Mouse (Mus musculus): Measurements from ENCODE around the gene Ctnnbip1. TPM values are rescaled to one million over a fixed set of nuclear protein-coding genes. Genes with fewer than 3 reads are reported as not detected.
"Not testable (repeated sequence)": the region's sequence is repeated elsewhere in the genome, so short reads cannot be mapped to it uniquely, and the experiment has no call there.

Ctnnbip1 gene
- total and polyA plus RNA-seq, 2 experiments = 4.9 to 9.7 TPM

DNA sequence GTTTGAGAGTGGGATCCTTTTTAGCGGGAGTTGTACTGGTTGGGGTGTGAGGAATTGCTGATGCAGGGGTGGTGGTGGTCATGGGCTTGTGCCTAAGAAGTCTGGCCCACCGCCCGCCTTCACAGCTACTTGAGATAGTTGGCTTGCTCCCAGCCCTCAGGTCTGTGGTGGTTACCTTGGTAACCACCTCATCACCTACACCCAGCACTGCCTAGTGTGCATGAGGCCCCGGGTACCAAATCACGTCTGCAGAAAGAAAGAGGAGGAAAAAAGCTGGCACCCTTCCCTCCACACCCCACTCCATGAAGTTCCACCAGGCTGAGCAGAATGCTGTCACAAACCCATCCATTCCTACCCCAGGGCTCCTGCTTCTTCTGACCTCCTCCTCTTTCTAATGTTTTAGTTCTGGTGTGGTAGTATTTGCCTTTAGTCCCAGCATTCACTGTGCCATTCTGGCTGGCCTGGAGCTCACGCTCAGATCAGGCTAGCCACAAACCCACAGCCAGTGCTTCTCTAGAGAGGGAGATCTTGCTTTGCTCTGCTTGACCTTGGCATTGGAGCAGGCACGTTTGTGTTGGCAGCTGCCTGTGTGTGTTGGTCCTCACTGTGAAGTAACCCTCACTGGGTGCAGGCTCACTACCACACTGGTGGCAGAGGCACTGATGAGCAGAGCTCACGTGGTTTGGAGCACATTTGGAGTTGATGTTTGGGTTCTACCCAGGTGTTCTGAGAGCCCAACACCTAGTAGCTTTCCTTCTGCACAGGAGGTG lies 91.4 kb downstream of the Ctnnbip1 start:
- Histone ChIP-seq H3K79me2 (ENCODE audit: control insufficient read depth, insufficient read depth, low read length) (no peaks in the 10 kb centered on the region), H3K4me1 (ENCODE audit: control insufficient read depth, insufficient read depth, low read length) (no peaks in the 10 kb centered on the region), H3K27ac (replicated peaks; ENCODE audit: insufficient read depth, low read depth, low read length) (no peak overlapping the region), H3K27me3 (ENCODE audit: control insufficient read depth, insufficient read depth, low read length) (no peaks in the 10 kb centered on the region), H3K4me3 (ENCODE audit: insufficient read depth, low read depth, low read length) (no peak overlapping the region), H3K36me3 (ENCODE audit: control insufficient read depth, insufficient read depth, low read length) (no peaks in the 10 kb centered on the region), H3K9ac (ENCODE audit: low read depth, low read length) (no peak overlapping the region)
- 76% methylated on average over 8 of the region's 8 CpGs for WGBS
- no peak for TF ChIP-seq CTCF (IDR thresholded peaks at IDR 0.05; ENCODE audit: low read depth, low read length)
- TF ChIP-seq POLR2A (IDR thresholded peaks at IDR 0.05; ENCODE audit: extremely low read depth, insufficient read depth, low read length) = no peak
- no peak for DNase-seq (ENCODE audit: extremely low read depth, low read depth, low spot score)

DNA sequence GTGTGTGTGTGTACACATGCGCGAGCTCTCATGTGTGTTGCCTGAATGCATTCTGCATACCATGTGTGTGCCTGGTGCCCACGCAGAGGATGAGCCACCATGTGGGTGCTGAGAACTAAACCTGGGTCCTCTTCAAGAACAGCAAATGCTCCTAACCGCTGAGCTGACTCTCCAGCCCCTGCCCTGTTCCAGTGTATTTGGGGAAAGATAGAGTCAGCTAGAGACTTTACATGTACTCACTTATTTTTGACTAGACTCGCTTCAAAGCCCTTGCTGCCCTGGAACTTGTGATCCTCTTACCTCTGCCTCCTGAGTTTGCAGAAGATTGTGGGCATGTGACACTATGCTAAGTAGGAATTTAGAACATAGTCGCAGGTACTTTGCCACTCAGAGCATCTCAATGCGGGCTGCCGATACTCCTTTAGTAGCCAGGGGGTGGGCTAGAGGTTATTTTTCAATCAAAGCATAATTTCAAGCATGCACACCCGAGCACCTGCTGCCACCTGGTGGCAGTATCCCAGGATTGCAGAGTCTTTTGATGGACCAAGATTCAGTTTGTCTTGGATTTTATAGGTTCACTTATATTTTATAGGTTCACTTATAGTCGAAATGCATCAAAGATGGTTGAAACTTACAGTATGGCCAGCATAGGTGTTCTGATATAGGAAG lies 93.5 kb downstream of the Ctnnbip1 start:
- H3K4me3 ChIP-seq (ENCODE audit: insufficient read depth, low read depth, low read length) = no peak overlapping the region
- H3K4me1 ChIP-seq (ENCODE audit: control insufficient read depth, insufficient read depth, low read length) = no peaks in the 10 kb centered on the region
- H3K27me3 ChIP-seq (ENCODE audit: control insufficient read depth, insufficient read depth, low read length) = no peaks in the 10 kb centered on the region
- TF ChIP-seq POLR2A (IDR thresholded peaks at IDR 0.05; ENCODE audit: extremely low read depth, insufficient read depth, low read length) (no peak), CTCF (IDR thresholded peaks at IDR 0.05; ENCODE audit: low read depth, low read length) (peak; percentile 77)
- H3K9ac ChIP-seq (ENCODE audit: low read depth, low read length) = no peak overlapping the region
- no peaks in the 10 kb centered on the region for H3K36me3 ChIP-seq (ENCODE audit: control insufficient read depth, insufficient read depth, low read length)
- no peak for DNase-seq (ENCODE audit: extremely low read depth, low read depth, low spot score)
- 53% methylated on average over 10 of the region's 10 CpGs for WGBS
- H3K27ac ChIP-seq (replicated peaks; ENCODE audit: insufficient read depth, low read depth, low read length) = no peak overlapping the region
- no peaks in the 10 kb centered on the region for H3K79me2 ChIP-seq (ENCODE audit: control insufficient read depth, insufficient read depth, low read length)

- not testable (repeated sequence) for H3K9ac ChIP-seq (ENCODE audit: low read depth, low read length); H3K79me2 ChIP-seq (ENCODE audit: control insufficient read depth, insufficient read depth, low read length); H3K4me1 ChIP-seq (ENCODE audit: control insufficient read depth, insufficient read depth, low read length); H3K36me3 ChIP-seq (ENCODE audit: control insufficient read depth, insufficient read depth, low read length); H3K4me3 ChIP-seq (ENCODE audit: insufficient read depth, low read depth, low read length); H3K27me3 ChIP-seq (ENCODE audit: control insufficient read depth, insufficient read depth, low read length); DNase-seq (ENCODE audit: extremely low read depth, low read depth, low spot score); H3K27ac ChIP-seq (replicated peaks; ENCODE audit: insufficient read depth, low read depth, low read length)
- WGBS = 72% methylated on average over 6 of the region's 6 CpGs
Observed at GRCm38 (mm10) chr4:149613497-149613896, 95.5 kb downstream of the Ctnnbip1 start.

- H3K4me3 ChIP-seq (ENCODE audit: insufficient read depth, low read depth, low read length) = no peak overlapping the region
- DNase-seq (ENCODE audit: extremely low read depth, low read depth, low spot score) = no peak
- no peaks in the 10 kb centered on the region for H3K4me1 ChIP-seq (ENCODE audit: control insufficient read depth, insufficient read depth, low read length)
- H3K9ac ChIP-seq (ENCODE audit: low read depth, low read length) = no peak overlapping the region
- WGBS = 98% methylated on average over 3 of the region's 3 CpGs
- H3K36me3 ChIP-seq (ENCODE audit: control insufficient read depth, insufficient read depth, low read length) = no peaks in the 10 kb centered on the region
- H3K79me2 ChIP-seq (ENCODE audit: control insufficient read depth, insufficient read depth, low read length) = no peaks in the 10 kb centered on the region
- no peaks in the 10 kb centered on the region for H3K27me3 ChIP-seq (ENCODE audit: control insufficient read depth, insufficient read depth, low read length)
- H3K27ac ChIP-seq (replicated peaks; ENCODE audit: insufficient read depth, low read depth, low read length) = no peak overlapping the region
- TF ChIP-seq CTCF (IDR thresholded peaks at IDR 0.05; ENCODE audit: low read depth, low read length) (0 out of 2 replicates have a peak, but pooled peaks have one; percentile 6), POLR2A (IDR thresholded peaks at IDR 0.05; ENCODE audit: extremely low read depth, insufficient read depth, low read length) (no peak)
Observed at GRCm38 (mm10) chr4:149614869-149615268, 96.8 kb downstream of the Ctnnbip1 start.

Other genes starting within 250 kb of the Ctnnbip1 start
- gene Kif1b, start 210.5 kb upstream of the Ctnnbip1 start, total RNA-seq (2014; rRNA removed) = 74.4 and 94.2 TPM in 2 replicates
- gene Kif1b, start 210.5 kb upstream of the Ctnnbip1 start, polyA plus RNA-seq (2012; rRNA removed) = 38.4 and 41.2 TPM in 2 replicates
- gene Ube4b, start 91.5 kb upstream of the Ctnnbip1 start, total RNA-seq (2014; rRNA removed) = 22.4 and 23.3 TPM in 2 replicates
- gene Ube4b, start 91.5 kb upstream of the Ctnnbip1 start, polyA plus RNA-seq (2012; rRNA removed) = 28.2 and 30.0 TPM in 2 replicates
- gene Rbp7, start 63.3 kb upstream of the Ctnnbip1 start, total RNA-seq (2014; rRNA removed) = not detected in 2 replicates
- not detected in 2 replicates for gene Rbp7, start 63.3 kb upstream of the Ctnnbip1 start, polyA plus RNA-seq (2012; rRNA removed)
- gene Tmem274, start 40.9 kb upstream of the Ctnnbip1 start, total RNA-seq (2014; rRNA removed) = not detected in 2 replicates
- gene Tmem274, start 40.9 kb upstream of the Ctnnbip1 start, polyA plus RNA-seq (2012; rRNA removed) = not detected in 2 replicates
- 12.8 and 14.4 TPM in 2 replicates for gene Nmnat1, start 33.0 kb upstream of the Ctnnbip1 start, total RNA-seq (2014; rRNA removed)
- gene Nmnat1, start 33.0 kb upstream of the Ctnnbip1 start, polyA plus RNA-seq (2012; rRNA removed) = 17.4 and 19.8 TPM in 2 replicates
- 5.3 and 5.6 TPM in 2 replicates for gene Lzic, start 33.0 kb upstream of the Ctnnbip1 start, total RNA-seq (2014; rRNA removed)
- 3.5 and 5.7 TPM in 2 replicates for gene Lzic, start 33.0 kb upstream of the Ctnnbip1 start, polyA plus RNA-seq (2012; rRNA removed)
- 2.3 and 2.8 TPM in 2 replicates for gene Clstn1, start 68.2 kb downstream of the Ctnnbip1 start, total RNA-seq (2014; rRNA removed)
- 1.4 and 1.5 TPM in 2 replicates for gene Clstn1, start 68.2 kb downstream of the Ctnnbip1 start, polyA plus RNA-seq (2012; rRNA removed)
- 2.3 and 3.0 TPM in 2 replicates for gene Pik3cd, start 184.3 kb downstream of the Ctnnbip1 start, total RNA-seq (2014; rRNA removed)
- 1.6 and 2.2 TPM in 2 replicates for gene Pik3cd, start 184.3 kb downstream of the Ctnnbip1 start, polyA plus RNA-seq (2012; rRNA removed)
- 6.5 and 8.2 TPM in 2 replicates for gene Tmem201, start 219.8 kb downstream of the Ctnnbip1 start, total RNA-seq (2014; rRNA removed)
- 23.4 and 25.2 TPM in 2 replicates for gene Tmem201, start 219.8 kb downstream of the Ctnnbip1 start, polyA plus RNA-seq (2012; rRNA removed)

All from liver, adult 2 months (tissue).